Mouse (Mus musculus): ENCODE data around the gene Sin3a. TPM values are rescaled to one million over a fixed set of nuclear protein-coding genes. Genes with fewer than 3 reads are reported as not detected.

Gene Sin3a
- polyA plus RNA-seq (2015; fragmentation: Nextera tagmentation; extraction: Ambion mirVana) = 35.2 and 45.1 TPM in 2 replicates

DNA sequence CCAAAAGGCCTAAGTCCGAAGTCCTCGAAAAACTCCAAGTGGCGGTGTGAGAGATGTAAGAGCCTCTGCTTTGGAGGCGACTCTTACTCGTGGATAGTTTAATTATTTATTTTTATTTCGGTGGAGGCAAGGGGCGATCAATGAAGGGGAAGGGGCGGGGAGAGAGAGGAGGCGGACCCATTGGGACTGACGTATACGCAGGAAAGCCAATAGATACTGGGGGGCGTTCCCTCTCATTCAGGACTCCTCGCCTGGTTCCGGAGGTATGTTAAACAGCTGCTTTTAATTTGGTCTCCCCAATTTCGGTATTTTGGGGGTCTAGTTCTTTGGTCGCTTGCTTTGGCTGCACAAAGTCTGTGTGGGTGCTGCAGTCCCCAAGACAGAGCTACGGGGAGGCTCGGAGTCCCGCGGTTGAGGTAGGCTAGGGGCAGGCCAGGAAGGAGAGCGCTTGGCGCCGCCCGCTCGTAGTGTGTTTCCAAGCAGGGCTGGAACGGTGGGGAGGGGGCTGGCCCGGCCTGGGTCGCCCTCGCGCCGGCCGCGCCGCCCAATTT, at the start of gene Sin3a:
Gene Sin3a (plus strand): TSS at position 240 of the 551 bp plus-strand sequence.
- ATAC-seq (ENCODE audit: insufficient number of reproducible peaks, insufficient read depth, low FRiP score, low TSS enrichment, low read depth) = no peak
- Histone ChIP-seq H3K4me2 (peak within 1 kb of the TSS; percentile 86), H3K27me3 (no peaks in the 10 kb centered on the region), H3K4me1 (peaks cover 24% of the 10 kb centered on the region), H3K9me3 (no peaks in the 10 kb centered on the region), H3K4me3 (peak within 1 kb of the TSS; percentile 94), H3K27ac (peak within 1 kb of the TSS; percentile 99), H3K36me3 (peaks cover 5% of the 10 kb centered on the region; the same call in 1 of the 2 replicates), H3K9ac (peak within 1 kb of the TSS; percentile 86)
- WGBS = under 1% methylated on average over 34 of the region's 34 CpGs

DNA sequence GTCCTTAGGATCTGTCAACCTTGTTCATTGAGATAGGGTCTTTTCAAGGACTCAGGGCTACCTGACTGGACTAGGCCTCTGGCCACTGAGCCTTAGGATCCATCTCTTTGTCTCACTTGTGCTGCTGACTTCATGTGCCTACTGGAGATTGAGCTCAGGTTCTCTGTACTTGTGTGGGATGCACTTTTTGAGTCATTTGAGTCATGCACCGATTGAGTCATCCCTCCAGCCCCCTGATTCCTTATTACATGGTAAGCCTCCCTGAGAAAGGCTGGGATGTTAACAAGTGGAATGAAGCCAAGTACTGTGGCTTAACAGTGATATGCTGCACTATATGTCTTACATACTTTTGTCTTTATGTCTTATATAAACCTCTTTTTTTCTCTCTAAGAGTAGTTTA, 40.1 kb upstream of the Sin3a start:
- Histone ChIP-seq H3K4me1 (no peaks in the 10 kb centered on the region), H3K9me3 (no peaks in the 10 kb centered on the region), H3K36me3 (peaks cover 66% of the 10 kb centered on the region), H3K4me2 (no peak overlapping the region), H3K27me3 (no peaks in the 10 kb centered on the region), H3K9ac (no peak overlapping the region), H3K4me3 (no peak overlapping the region), H3K27ac (no peak overlapping the region)
- WGBS = 91% methylated on average over 1 of the region's 1 CpGs
- ATAC-seq (ENCODE audit: insufficient number of reproducible peaks, insufficient read depth, low FRiP score, low TSS enrichment, low read depth) = no peak

DNA sequence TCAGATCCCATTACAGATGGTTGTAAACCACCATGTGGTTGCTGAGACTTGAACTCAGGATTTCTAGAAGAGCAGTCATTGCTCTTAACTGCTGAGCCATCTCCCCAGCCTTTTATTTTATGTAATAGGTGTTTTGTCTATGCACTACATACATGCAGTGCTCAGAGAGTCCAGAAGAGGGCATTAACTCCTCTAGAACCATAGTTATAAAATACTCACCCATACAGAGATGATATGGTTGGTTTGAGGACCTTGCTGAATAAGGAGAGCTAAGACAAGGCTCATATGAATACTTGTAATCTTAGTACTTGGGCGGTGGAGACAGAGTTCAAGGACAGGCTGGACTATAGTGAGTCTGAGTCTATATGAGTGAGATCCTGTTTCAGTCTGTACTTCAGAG, 15.6 kb upstream of the Sin3a start:
- Histone ChIP-seq H3K9me3 (no peaks in the 10 kb centered on the region), H3K4me3 (no peak overlapping the region), H3K36me3 (peaks cover 54% of the 10 kb centered on the region), H3K27ac (no peak overlapping the region), H3K4me2 (no peak overlapping the region), H3K27me3 (no peaks in the 10 kb centered on the region), H3K9ac (no peak overlapping the region), H3K4me1 (no peaks in the 10 kb centered on the region)
- ATAC-seq (ENCODE audit: insufficient number of reproducible peaks, insufficient read depth, low FRiP score, low TSS enrichment, low read depth) = no peak
- 91% methylated on average over 1 of the region's 1 CpGs for WGBS

DNA sequence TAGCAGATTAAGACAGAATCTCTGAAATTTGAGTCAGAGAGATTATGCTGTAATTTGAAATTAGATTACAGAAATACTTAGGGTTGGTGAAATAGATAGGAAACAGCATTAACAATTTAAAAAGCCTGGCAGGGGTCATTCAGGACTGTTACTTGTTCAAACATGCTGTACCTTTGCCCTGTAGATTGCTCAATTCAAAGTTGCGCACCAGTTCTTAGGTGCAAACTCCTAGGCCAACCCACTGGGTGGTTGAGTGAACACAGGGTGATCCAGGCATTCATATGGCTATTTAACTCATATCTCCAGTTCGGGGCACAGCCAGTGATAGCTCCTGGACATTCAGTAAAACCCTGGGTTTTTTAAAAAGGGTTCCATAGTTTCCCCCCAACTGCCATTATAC, 7.7 kb upstream of the Sin3a start:
- no peaks in the 10 kb centered on the region for H3K4me1 ChIP-seq
- WGBS = 90% methylated on average over 2 of the region's 2 CpGs
- H3K27ac ChIP-seq = no peak overlapping the region
- H3K9ac ChIP-seq = no peak overlapping the region
- H3K4me2 ChIP-seq = no peak overlapping the region
- no peak overlapping the region for H3K4me3 ChIP-seq
- peaks cover 45% of the 10 kb centered on the region for H3K36me3 ChIP-seq
- H3K9me3 ChIP-seq = no peaks in the 10 kb centered on the region
- ATAC-seq (ENCODE audit: insufficient number of reproducible peaks, insufficient read depth, low FRiP score, low TSS enrichment, low read depth) = no peak
- no peaks in the 10 kb centered on the region for H3K27me3 ChIP-seq

DNA sequence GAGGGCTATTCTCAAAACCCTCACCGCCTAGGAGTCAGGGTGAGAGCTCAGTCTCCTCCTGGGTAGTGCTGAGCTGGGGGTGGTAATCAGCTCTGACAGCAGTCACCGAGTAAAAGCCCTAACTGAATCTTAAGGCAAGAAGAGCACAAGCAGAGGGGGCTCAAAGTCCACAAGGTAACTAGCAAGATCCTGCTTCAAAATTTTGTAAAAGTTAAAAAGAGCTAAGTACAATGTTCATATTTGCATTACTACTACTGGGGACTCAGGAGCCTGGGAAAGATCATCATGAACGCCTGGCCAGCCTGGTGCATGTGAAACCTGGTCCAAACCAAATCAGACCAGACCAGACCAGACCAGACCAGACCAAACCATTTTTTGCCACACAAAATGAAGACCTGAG, 3.6 kb upstream of the Sin3a start:
- WGBS = 68% methylated on average over 3 of the region's 3 CpGs
- Histone ChIP-seq H3K4me2 (no peak overlapping the region), H3K9me3 (no peaks in the 10 kb centered on the region), H3K4me1 (peaks cover 15% of the 10 kb centered on the region), H3K27me3 (no peaks in the 10 kb centered on the region), H3K36me3 (peaks cover 17% of the 10 kb centered on the region; the same call in 1 of the 2 replicates), H3K4me3 (no peak overlapping the region), H3K27ac (no peak overlapping the region), H3K9ac (no peak overlapping the region)
- ATAC-seq (ENCODE audit: insufficient number of reproducible peaks, insufficient read depth, low FRiP score, low TSS enrichment, low read depth) = no peak

DNA sequence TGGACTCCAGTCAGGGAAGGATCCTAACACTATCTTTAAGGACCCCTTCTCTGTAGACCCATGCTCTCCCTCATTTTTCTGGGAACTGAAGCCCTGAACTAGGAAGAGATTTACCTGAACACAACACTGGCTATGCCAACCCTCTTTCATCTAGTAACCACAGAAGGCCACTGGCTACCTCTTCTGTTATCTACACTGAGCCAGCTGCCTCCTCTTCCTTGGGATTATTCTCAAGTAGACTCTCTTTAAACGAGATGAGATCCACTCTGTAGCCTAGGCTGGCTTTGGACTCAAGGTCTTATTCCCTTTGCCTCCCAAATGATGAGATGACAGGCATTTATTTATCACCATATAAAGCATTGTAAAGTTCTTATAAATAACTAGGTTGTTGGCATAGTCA, 1.6 kb upstream of the Sin3a start:
- no peak overlapping the region for H3K9ac ChIP-seq
- no peak overlapping the region for H3K4me2 ChIP-seq
- peaks cover 12% of the 10 kb centered on the region; the same call in 1 of the 2 replicates for H3K36me3 ChIP-seq
- H3K4me1 ChIP-seq = peaks cover 24% of the 10 kb centered on the region
- ATAC-seq (ENCODE audit: insufficient number of reproducible peaks, insufficient read depth, low FRiP score, low TSS enrichment, low read depth) = no peak
- H3K27me3 ChIP-seq = no peaks in the 10 kb centered on the region
- 0 out of 2 replicates have a peak overlapping the region, but pooled peaks have one; percentile 94 for H3K4me3 ChIP-seq
- H3K27ac ChIP-seq = no peak overlapping the region
- no peaks in the 10 kb centered on the region for H3K9me3 ChIP-seq
- 60% methylated on average over 1 of the region's 1 CpGs for WGBS

DNA sequence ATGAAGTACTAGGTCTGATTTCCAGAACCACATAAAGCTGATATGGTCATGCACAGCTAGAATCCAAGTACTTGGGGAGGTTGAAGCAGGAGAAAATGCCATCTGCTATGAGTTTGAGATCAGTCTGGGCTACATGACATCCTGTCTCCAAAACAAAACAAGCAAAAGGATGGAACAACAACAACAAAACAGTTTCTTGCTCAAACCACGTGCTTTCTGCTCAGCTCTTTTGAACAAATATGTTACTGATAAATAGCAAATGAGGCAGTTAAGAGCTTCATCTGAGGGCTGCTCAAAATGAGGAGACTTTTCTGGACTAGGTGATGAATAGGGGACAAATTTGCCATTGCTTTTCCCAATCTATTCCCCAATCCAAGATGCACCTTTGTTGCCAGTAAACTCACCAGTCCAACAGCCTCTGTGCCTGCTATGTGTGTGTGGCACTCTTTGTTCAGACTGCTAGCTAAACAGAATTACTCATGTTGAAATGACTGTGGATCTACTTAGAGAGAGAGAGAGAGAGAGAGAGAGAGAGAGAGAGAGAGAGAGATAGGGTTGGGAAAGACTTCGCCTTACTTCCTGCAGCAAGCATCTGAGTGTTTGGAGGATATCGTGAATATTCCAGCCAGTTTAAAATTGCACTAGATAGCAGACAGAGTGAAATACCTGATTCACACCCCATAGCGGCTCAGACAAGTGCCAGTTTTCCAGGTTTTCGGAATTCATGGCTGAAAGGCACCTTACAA, 867 bp upstream of the Sin3a start:
- WGBS = 12% methylated on average over 5 of the region's 5 CpGs

DNA sequence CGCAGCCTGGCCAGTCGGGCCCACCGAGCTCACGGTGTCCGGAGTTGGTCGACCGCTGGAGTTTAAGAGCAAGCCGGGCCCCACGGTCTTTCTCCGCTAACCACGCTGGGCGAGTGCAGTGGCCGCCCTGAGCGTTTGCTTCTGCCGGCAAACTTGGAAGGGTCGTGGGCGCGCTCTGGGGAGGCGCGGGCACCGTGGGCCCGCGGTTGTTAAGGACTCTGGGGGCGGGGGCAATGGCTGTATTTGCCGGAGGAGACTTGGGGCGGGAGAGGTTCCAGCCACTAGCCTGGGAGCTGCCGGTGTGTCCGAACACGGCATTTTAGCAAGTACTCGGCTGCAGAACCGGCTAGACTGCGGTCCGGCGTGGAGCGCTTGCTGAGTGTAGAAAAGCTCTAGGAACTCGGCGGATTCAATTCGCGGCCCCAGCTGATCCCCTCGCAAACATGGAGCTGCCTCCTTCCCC, 717 bp downstream of the Sin3a start:
- no peaks in the 10 kb centered on the region for H3K9me3 ChIP-seq
- no peaks in the 10 kb centered on the region for H3K27me3 ChIP-seq
- ATAC-seq (ENCODE audit: insufficient number of reproducible peaks, insufficient read depth, low FRiP score, low TSS enrichment, low read depth) = no peak
- H3K27ac ChIP-seq = peak overlapping the region; percentile 99
- peaks cover 28% of the 10 kb centered on the region for H3K4me1 ChIP-seq
- H3K9ac ChIP-seq = peak overlapping the region; percentile 86
- peak overlapping the region; percentile 86 for H3K4me2 ChIP-seq
- under 1% methylated on average over 40 of the region's 40 CpGs for WGBS
- H3K4me3 ChIP-seq = peak overlapping the region; percentile 94
- no peaks in the 10 kb centered on the region for H3K36me3 ChIP-seq

More for the DNA sequence above, 867 bp upstream of the Sin3a start:
- Histone ChIP-seq H3K27ac (peak overlapping the region; percentile 19; the same call in 1 of the 2 replicates), H3K9me3 (no peaks in the 10 kb centered on the region), H3K27me3 (no peaks in the 10 kb centered on the region), H3K36me3 (peaks cover 5% of the 10 kb centered on the region; the same call in 1 of the 2 replicates), H3K4me1 (peaks cover 24% of the 10 kb centered on the region), H3K4me3 (peak overlapping the region; percentile 94), H3K9ac (peak overlapping the region; percentile 86), H3K4me2 (peak overlapping the region; percentile 86)
- no peak for ATAC-seq (ENCODE audit: insufficient number of reproducible peaks, insufficient read depth, low FRiP score, low TSS enrichment, low read depth)

DNA sequence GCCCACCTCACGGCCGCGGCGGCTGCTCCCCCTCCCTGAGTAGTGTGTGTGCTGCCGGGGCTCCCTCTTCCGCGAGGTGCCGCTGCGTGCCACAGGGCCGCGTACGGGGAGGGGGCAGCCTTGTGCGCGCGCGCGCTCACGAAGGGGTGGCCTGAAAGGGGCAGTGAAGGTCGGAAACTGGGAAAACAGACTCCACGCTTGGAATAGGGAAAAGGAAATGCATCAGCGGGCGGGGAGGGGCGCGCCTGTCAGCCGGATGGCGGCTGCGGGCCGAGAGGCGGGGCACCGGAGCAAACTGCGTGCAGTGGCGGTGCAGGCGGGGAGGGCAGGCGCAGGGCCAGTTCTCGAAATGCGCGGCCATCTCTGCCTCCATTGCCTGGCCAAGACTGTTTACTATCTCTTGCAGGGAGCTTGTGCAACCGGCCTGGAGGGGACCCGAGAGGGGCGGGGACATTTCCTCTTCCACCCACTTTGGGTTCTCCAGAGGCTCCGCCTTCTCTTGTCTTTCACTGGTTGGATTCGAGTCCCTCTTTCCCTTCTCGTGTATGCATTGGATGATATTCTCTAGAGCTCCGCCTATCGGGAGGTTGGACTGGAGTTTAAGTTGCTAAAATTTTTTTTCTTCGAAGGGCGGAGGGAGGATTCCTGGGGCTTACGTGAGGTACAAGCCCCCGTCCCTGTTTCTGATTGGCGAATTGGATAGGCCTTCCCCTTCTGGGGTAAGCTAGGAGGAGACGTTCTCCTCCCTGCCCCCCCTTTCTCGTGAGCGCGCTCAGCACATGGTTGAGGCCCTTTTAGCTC, 1.3 kb downstream of the Sin3a start:
- H3K9ac ChIP-seq = peak overlapping the region; percentile 86
- peak overlapping the region; percentile 94 for H3K4me3 ChIP-seq
- WGBS = under 1% methylated on average over 54 of the region's 54 CpGs
- H3K9me3 ChIP-seq = no peaks in the 10 kb centered on the region
- no peaks in the 10 kb centered on the region for H3K27me3 ChIP-seq
- peak overlapping the region; percentile 86 for H3K4me2 ChIP-seq
- H3K27ac ChIP-seq = peak overlapping the region; percentile 99
- peak; percentile 83 for ATAC-seq (ENCODE audit: insufficient number of reproducible peaks, insufficient read depth, low FRiP score, low TSS enrichment, low read depth)
- H3K36me3 ChIP-seq = no peaks in the 10 kb centered on the region
- peaks cover 28% of the 10 kb centered on the region for H3K4me1 ChIP-seq

DNA sequence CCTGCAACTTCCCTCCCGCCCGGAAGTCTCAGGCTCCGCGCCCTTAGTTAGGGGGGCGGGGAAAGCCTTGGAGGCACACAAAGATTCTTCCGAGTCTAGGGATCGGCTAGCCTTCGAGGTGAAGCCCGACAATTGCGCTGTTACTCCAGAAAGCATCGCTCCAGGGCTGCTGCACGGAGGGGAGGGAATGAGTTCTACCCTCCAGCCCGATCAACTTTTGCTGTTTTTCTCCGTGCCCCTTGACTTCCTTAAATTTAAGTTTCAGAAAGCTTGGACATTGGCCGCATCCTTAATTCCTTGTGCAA, 1.9 kb downstream of the Sin3a start:
- ATAC-seq (ENCODE audit: insufficient number of reproducible peaks, insufficient read depth, low FRiP score, low TSS enrichment, low read depth) = no peak
- 0% methylated on average over 15 of the region's 15 CpGs for WGBS
- H3K9ac ChIP-seq = peak overlapping the region; percentile 83

DNA sequence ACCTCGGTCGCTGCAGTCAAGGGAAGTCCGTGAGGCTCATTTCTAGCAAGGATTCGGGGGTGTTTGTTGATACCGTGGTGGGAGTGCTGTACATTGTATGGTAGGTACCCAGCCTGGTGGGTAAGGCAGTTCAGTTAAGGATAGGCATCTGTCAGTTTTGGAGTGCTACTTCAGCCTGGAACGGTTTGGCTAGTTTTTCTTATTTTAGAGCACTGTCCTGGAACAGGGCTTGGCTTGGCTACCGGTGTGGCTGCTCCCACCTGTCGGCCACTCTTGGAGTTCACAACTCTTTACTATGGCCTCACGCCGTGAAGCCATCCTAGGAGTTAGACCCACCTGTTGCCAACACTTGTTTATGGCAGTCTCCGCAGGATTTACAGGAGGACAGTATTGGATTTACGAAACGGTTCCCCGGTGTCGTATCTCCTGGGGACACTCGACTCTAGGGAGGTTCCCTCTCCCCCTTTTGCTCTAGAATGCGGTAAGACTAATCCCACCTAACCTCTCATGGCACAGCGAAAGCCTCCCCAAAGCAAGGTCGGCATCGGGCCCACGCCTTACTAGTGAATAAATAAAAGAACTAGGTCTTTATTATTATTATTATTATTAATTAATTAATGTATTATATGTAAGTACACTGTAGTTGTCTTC, 2.5 kb downstream of the Sin3a start:
- Histone ChIP-seq H3K27ac (peak overlapping the region; percentile 93), H3K4me3 (peak overlapping the region; percentile 94), H3K4me1 (peaks cover 28% of the 10 kb centered on the region), H3K9ac (peak overlapping the region; percentile 83), H3K4me2 (peak overlapping the region; percentile 84), H3K27me3 (no peaks in the 10 kb centered on the region), H3K9me3 (no peaks in the 10 kb centered on the region), H3K36me3 (no peaks in the 10 kb centered on the region)
- WGBS = 5% methylated on average over 21 of the region's 21 CpGs
- no peak for ATAC-seq (ENCODE audit: insufficient number of reproducible peaks, insufficient read depth, low FRiP score, low TSS enrichment, low read depth)

More for the DNA sequence above, 1.9 kb downstream of the Sin3a start:
- Histone ChIP-seq H3K4me1 (peaks cover 28% of the 10 kb centered on the region), H3K4me3 (peak overlapping the region; percentile 94), H3K27me3 (no peaks in the 10 kb centered on the region), H3K36me3 (no peaks in the 10 kb centered on the region), H3K4me2 (peak overlapping the region; percentile 84), H3K27ac (peak overlapping the region; percentile 93), H3K9me3 (no peaks in the 10 kb centered on the region)

All from embryonic facial prominence, embryonic 13.5 days (tissue).